Mouse (Mus musculus) lung, embryonic 14.5 days (tissue): ENCODE data around the gene Cdc34b. TPM values are rescaled to one million over a fixed set of nuclear protein-coding genes. Genes with fewer than 3 reads are reported as not detected.
A peak's percentile ranks its signal among the peaks of the same experiment; 100 is the strongest.
"Not testable (repeated sequence)": the region's sequence is repeated elsewhere in the genome, so short reads cannot be mapped to it uniquely, and the experiment has no call there.

Experiments used
- ATAC-seq: fragments of 200-750 bp; cut with Nextera tagmentation; 2 replicates; pipeline ENCODE4 v1.8.0; 2017; ENCODE audit warnings: mild to moderate bottlenecking, moderate TSS enrichment, moderate library complexity; ENCODE audit not compliant: insufficient read depth
- DNase-seq: peaks from one replicate; pipeline ENCODE4 v3.0.0-alpha.2; 2015
- H3K27ac ChIP-seq: fragments of 300-500 bp; sonication (generic); 2 replicates; pipeline ENCODE4 v1.5.1; 2014; ENCODE audit warnings: low read depth, mild to moderate bottlenecking, moderate library complexity
- H3K27me3 ChIP-seq: fragments of 300-500 bp; sonication (generic); 2 replicates; pipeline ENCODE4 v1.6.1; 2014; ENCODE audit warnings: low read length, control low read depth; ENCODE audit not compliant: insufficient read depth
- H3K36me3 ChIP-seq: fragments of 300-500 bp; sonication (generic); 2 replicates; pipeline ENCODE4 v1.6.1; 2014; ENCODE audit warnings: control low read depth; ENCODE audit not compliant: insufficient read depth
- H3K4me1 ChIP-seq: fragments of 300-500 bp; sonication (generic); 2 replicates; pipeline ENCODE4 v1.6.1; 2014; ENCODE audit warnings: antibody characterized with exemption, control low read depth; ENCODE audit not compliant: insufficient read depth
- H3K4me2 ChIP-seq: fragments of 300-500 bp; sonication (generic); 2 replicates; pipeline ENCODE4 v1.6.1; 2014; ENCODE audit warnings: mild to moderate bottlenecking
- H3K4me3 ChIP-seq: fragments of 300-500 bp; sonication (generic); 2 replicates; pipeline ENCODE4 v1.5.1; 2014; ENCODE audit warnings: low read depth, low read length
- H3K9ac ChIP-seq: fragments of 300-500 bp; sonication (generic); 2 replicates; pipeline ENCODE4 v1.6.1; 2014
- H3K9me3 ChIP-seq: fragments of 300-500 bp; sonication (generic); 2 replicates; pipeline ENCODE4 v1.6.1; 2016; ENCODE audit warnings: low read depth, low read length, control low read depth
- CTCF ChIP-seq: IDR thresholded peaks from 2 replicates; pipeline ENCODE4 v1.5.1; 2016; ENCODE audit warnings: antibody characterized with exemption, low read depth
- WGBS: fragments of 180-500 bp; shearing (Covaris S2); extraction: QIAGEN DNeasy Blood & Tissue Kit; methylation state at CpG from one replicate; pipeline ENCODE4 v1.1.7; 2014; 5-methylcytosine and 5-hydroxymethylcytosine counted together
- polyA plus RNA-seq: library from polyadenylated mRNA; unstranded; fragments of >200 nt; fragmentation: Nextera tagmentation; extraction: Ambion mirVana; gene quantifications from 2 replicates; pipeline ENCODE4 v1.2.1, GENCODE M21; 2014

Cdc34b gene
- polyA plus RNA-seq: 0.20 and 0.21 TPM in 2 replicates

DNA sequence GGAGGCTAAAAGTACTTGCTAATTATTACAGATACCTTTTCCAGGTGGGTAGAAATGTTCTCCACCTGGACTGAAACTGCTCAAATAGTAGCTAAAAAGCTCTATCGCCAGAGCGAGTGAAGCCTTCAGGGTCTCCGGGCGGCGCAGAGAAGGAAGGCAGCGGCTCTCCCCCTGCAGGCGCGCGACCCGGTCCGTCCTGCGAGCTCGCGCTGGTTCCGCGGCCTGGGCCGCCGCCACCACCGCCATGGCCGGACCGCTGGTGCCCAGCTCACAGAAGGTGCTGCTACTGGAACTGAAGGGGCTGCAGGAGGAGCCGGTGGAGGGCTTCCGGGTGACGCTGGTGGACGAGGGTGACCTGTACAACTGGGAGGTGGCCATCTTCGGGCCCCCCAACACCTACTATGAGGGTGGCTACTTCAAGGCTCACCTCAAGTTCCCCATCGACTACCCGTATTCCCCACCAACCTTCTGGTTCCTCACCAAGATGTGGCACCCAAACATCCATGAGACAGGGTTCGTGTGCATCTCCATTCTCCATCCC is at the start of gene Cdc34b:
Cdc34b (plus strand) TSS at position 51 of the 541 bp plus-strand sequence.
- no peaks in the 10 kb centered on the region for H3K36me3 ChIP-seq
- H3K4me1 ChIP-seq: no peaks in the 10 kb centered on the region
- WGBS: 73% methylated on average over 28 of the region's 29 CpGs
- TF ChIP-seq CTCF: no peak
- DNase-seq (no peak), ATAC-seq (no peak)
- no peak within 1 kb of the TSS for H3K4me2 ChIP-seq
- H3K4me3 ChIP-seq: no peak within 1 kb of the TSS
- H3K9ac ChIP-seq: no peak within 1 kb of the TSS
- no peaks in the 10 kb centered on the region for H3K27me3 ChIP-seq
- H3K27ac ChIP-seq: no peak within 1 kb of the TSS
- no peaks in the 10 kb centered on the region for H3K9me3 ChIP-seq

DNA sequence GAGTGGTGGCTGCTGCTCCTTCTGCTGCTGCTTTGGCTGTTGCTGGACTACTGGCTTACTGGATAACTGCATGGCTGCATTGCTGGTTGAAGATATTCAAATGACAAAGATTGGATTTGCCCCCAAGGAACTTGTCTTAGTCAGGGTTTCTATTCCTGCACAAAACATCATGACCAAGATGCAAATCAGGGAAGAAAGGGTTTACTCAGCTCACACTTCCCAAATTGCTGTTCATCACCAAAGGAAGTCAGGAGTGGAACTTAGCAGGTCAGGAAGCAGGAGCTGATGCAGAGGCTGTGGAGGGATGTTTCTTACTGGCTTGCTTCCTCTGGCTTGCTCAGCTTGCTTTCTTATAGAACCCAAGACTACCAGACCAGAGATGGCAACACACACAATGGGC is 49.1 kb upstream of the Cdc34b start:
- H3K4me3 ChIP-seq, H3K27me3 ChIP-seq, H3K9ac ChIP-seq, H3K27ac ChIP-seq, H3K36me3 ChIP-seq, ATAC-seq, H3K9me3 ChIP-seq, H3K4me1 ChIP-seq, DNase-seq, H3K4me2 ChIP-seq: not testable (repeated sequence)

DNA sequence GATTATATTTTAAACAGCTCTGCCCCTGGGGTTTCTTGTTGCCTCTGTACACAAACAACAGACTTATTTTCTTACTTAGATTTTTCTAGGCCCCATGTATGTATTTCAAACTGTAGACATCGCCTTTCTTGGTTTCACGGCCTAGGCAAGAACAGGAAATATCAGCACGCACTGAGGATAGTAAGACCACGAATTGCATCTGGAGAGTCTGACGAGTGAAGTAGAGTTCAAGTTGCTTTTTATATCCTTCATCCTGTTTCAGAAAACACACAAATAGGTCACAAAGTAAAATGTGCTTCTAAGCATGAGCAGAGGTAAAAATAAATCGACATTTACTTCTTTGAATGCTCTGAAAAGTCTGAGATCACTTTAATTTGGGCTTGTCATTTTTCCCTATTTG is 46.1 kb upstream of the Cdc34b start:
- DNase-seq (no peak), ATAC-seq (no peak)
- Histone ChIP-seq H3K27me3 (no peaks in the 10 kb centered on the region), H3K4me2 (no peak overlapping the region), H3K9me3 (no peaks in the 10 kb centered on the region), H3K36me3 (no peaks in the 10 kb centered on the region), H3K9ac (no peak overlapping the region), H3K27ac (no peak overlapping the region), H3K4me3 (no peak overlapping the region), H3K4me1 (no peaks in the 10 kb centered on the region)
- no peak for TF ChIP-seq CTCF
- 64% methylated on average over 6 of the region's 6 CpGs for WGBS

DNA sequence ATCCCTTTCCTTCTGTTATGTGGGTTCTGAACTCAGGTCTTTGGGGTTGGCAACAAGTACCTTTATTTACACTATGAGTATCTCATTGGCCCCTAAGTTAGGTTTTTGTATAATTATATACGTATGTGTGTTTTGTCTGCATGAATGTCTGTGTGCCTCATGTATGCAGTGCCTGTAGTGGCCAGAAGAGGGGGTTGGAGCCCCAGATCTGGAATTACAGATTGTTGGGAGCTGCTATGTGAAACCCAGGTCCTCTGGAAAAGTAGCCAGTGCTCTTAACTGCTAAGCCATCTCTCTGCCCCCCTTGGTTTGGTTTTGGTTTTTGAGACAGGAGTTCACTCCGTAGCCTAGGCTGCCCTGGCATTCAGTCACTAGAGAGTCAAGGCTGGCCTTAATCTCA is 44.4 kb upstream of the Cdc34b start:
- Histone ChIP-seq H3K36me3 (no peaks in the 10 kb centered on the region), H3K9me3 (no peaks in the 10 kb centered on the region), H3K4me1 (peaks cover 2% of the 10 kb centered on the region; the same call in 1 of the 2 replicates), H3K4me3 (no peak overlapping the region), H3K27me3 (0 out of 2 replicates have a peak, but pooled peaks cover 4% of the 10 kb centered on the region), H3K4me2 (no peak overlapping the region), H3K9ac (no peak overlapping the region), H3K27ac (no peak overlapping the region)
- WGBS: 91% methylated on average over 2 of the region's 2 CpGs
- TF ChIP-seq CTCF: peak; percentile 33; the same call in 1 of the 2 replicates
- DNase-seq: no peak
- ATAC-seq: no peak

DNA sequence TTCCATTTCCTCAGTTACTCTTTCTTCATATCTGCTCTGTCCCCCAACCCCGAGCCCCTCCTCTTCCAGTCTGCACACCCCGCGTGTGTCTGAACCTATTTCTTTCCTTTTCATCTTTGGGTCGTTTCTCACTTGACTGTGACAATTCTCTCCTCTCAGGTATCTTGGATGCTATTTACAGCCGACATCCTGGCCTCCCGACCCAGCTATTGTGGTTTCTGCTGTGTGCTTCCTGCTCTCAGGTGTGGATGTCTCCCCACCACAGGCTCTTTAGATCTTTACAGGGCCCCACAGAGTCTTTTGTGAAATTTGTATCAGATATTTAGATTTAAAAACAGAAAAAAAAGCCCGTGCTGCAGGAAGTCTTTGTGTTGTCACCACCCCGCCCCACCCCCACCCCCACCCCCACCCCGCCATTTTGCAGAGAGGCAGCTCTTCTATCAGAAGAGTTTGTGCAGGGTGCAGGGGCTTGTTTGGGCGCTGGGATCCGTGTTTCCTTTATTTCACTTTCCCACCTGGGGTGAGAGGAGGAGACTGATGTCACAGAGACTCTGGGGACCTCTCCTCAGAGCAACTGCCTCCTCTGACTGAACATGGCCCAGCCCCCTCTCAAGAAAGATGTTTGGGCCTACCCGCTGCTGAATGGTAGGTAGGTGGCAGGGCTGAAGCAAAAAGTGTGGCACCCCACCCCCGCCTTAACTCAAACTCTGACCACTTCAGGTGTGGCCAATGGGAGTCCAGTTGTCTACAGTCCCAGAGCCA is 43.7 kb upstream of the Cdc34b start:
- no peaks in the 10 kb centered on the region for H3K36me3 ChIP-seq
- no peak overlapping the region for H3K4me2 ChIP-seq
- TF ChIP-seq CTCF: no peak
- DNase-seq (no peak), ATAC-seq (0 out of 2 replicates have a peak, but pooled peaks have one; percentile 28)
- H3K9ac ChIP-seq: no peak overlapping the region
- no peak overlapping the region for H3K27ac ChIP-seq
- 0 out of 2 replicates have a peak, but pooled peaks cover 4% of the 10 kb centered on the region for H3K27me3 ChIP-seq
- H3K4me3 ChIP-seq: no peak overlapping the region
- WGBS: 43% methylated on average over 13 of the region's 13 CpGs
- no peaks in the 10 kb centered on the region for H3K9me3 ChIP-seq
- peaks cover 3% of the 10 kb centered on the region; the same call in 1 of the 2 replicates for H3K4me1 ChIP-seq

DNA sequence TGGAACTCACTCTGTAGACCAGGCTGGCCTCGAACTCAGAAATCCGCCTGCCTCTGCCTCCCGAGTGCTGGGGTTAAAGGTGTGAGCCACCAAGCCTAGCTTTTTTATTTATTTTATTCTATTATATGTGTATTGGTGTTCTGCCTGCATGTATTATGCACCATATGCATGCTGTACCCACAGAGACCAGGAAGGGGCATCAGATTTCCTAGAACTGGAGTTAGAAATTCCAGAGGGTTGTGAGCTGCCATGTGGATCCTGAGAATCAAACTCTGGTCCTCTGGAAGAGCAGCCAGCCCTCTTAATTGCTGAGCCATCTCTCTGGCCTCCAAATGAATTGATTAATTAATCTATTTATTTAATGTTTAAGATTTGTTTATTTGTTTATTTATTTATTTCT is 42.2 kb upstream of the Cdc34b start:
- H3K27me3 ChIP-seq: 0 out of 2 replicates have a peak, but pooled peaks cover 4% of the 10 kb centered on the region
- DNase-seq: no peak
- no peak overlapping the region for H3K4me2 ChIP-seq
- no peaks in the 10 kb centered on the region for H3K36me3 ChIP-seq
- no peak for ATAC-seq
- no peaks in the 10 kb centered on the region for H3K9me3 ChIP-seq
- peaks cover 3% of the 10 kb centered on the region; the same call in 1 of the 2 replicates for H3K4me1 ChIP-seq
- H3K27ac ChIP-seq: no peak overlapping the region
- TF ChIP-seq CTCF: no peak
- no peak overlapping the region for H3K9ac ChIP-seq
- 96% methylated on average over 3 of the region's 3 CpGs for WGBS
- no peak overlapping the region for H3K4me3 ChIP-seq
